Mouse (Mus musculus): ENCODE data around the gene Pfn1. TPM values are rescaled to one million over a fixed set of nuclear protein-coding genes. Genes with fewer than 3 reads are reported as not detected.

Gene Pfn1
- polyA plus RNA-seq, 1 experiment from 2014 or later: 1,970 TPM

DNA sequence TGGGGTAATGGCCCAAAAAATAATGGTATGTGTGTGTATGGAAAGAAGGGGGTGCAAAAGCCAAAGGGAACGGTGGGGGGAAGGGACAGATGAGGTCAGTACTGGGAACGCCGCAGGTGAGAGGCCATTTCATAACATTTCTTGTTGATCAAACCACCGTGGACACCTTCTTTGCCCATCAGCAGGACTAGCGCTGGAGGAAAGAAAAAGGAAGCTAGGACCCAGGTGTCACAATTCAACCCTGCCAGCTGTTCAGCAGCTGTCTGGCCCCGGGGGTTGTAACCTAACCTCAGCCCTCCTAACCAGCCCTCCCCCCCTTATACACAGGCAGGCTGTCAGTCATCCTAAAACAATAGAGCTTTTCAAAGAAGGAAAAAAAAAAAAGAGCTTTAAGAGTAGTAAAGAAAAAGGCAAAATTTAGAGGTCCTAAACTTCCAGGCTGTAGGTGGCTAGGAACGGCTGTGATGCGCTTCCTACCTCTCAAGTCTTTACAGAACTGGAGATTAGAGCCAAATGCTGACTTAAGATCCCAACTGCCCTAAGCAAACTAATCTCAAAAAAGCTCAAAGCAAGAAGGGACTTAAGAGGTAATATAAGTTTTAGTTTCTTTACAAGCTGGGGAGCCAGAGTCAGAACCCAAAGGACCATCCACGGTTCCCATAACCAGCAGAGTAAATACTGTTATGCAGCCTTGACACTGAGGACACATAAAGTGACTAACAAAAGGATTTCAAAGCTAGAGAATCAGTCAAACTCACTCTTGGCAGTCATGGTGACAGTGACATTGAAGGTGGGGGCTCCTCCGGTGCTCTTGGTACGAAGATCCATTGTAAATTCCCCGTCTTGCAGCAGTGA is 2.2 kb downstream of the Pfn1 start:
- Histone ChIP-seq H3K4me2 (peak overlapping the region; percentile 95), H3K9me3 (no peaks in the 10 kb centered on the region), H3K36me3 (peaks cover 45% of the 10 kb centered on the region), H3K4me1 (peaks cover 69% of the 10 kb centered on the region), H3K9ac (peak overlapping the region; percentile 100), H3K27ac (0 out of 2 replicates have a peak overlapping the region, but pooled peaks have one; percentile 99), H3K4me3 (peak overlapping the region; percentile 100), H3K27me3 (no peaks in the 10 kb centered on the region)
- ATAC-seq (ENCODE audit: borderline replicate concordance, extremely low read depth, low FRiP score, low TSS enrichment): no peak
- 45% methylated on average over 12 of the region's 12 CpGs for WGBS

GRCm38 (mm10) chr11:70651391-70651790 is 3.1 kb downstream of the Pfn1 start:
- 55% methylated on average over 2 of the region's 2 CpGs for WGBS
- peaks cover 60% of the 10 kb centered on the region for H3K4me1 ChIP-seq
- ATAC-seq (ENCODE audit: borderline replicate concordance, extremely low read depth, low FRiP score, low TSS enrichment): no peak
- H3K36me3 ChIP-seq: peaks cover 45% of the 10 kb centered on the region
- no peaks in the 10 kb centered on the region for H3K9me3 ChIP-seq
- no peaks in the 10 kb centered on the region for H3K27me3 ChIP-seq
- 0 out of 2 replicates have a peak overlapping the region, but pooled peaks have one; percentile 100 for H3K4me3 ChIP-seq
- peak overlapping the region; percentile 95 for H3K4me2 ChIP-seq
- H3K9ac ChIP-seq: no peak overlapping the region; the same call in 1 of the 2 replicates
- H3K27ac ChIP-seq: no peak overlapping the region

GRCm38 (mm10) chr11:70650322-70651175 is 3.9 kb downstream of the Pfn1 start:
- Histone ChIP-seq H3K27me3 (no peaks in the 10 kb centered on the region), H3K4me2 (peak overlapping the region; percentile 95; the same call in 1 of the 2 replicates), H3K9me3 (no peaks in the 10 kb centered on the region), H3K4me1 (peaks cover 58% of the 10 kb centered on the region), H3K4me3 (no peak overlapping the region), H3K9ac (no peak overlapping the region; the same call in 1 of the 2 replicates), H3K36me3 (peaks cover 45% of the 10 kb centered on the region), H3K27ac (peak overlapping the region; percentile 45; the same call in 1 of the 2 replicates)
- no peak for ATAC-seq (ENCODE audit: borderline replicate concordance, extremely low read depth, low FRiP score, low TSS enrichment)
- WGBS: 66% methylated on average over 12 of the region's 12 CpGs

DNA sequence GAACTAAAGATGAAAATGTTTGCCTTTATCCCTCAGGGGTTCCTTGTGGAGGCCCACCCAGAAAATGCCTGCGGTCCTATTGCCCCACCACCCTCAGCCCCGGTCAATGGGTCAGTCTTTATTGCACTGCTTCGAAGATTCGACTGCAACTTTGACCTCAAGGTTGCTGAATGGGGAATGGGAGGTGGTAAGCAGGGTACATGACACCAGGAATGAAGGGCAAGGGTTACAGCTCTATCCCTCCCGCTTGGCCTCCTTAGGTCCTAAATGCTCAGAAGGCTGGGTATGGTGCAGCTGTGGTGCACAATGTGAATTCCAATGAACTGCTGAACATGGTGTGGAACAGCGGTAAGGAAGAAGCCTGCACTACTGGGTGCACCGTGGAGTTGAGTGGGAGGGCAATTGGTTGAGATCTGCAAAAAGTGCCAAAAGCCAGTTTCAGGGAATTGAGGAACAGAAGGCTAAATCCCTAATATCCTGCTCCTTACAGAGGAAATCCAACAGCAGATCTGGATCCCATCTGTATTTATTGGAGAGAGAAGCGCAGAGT is 5.2 kb downstream of the Pfn1 start:
- Histone ChIP-seq H3K4me3 (peak overlapping the region; percentile 66; the same call in 1 of the 2 replicates), H3K27me3 (no peaks in the 10 kb centered on the region), H3K4me2 (peak overlapping the region; percentile 87), H3K4me1 (peaks cover 65% of the 10 kb centered on the region), H3K9me3 (no peaks in the 10 kb centered on the region), H3K9ac (peak overlapping the region; percentile 6; the same call in 1 of the 2 replicates), H3K36me3 (peaks cover 54% of the 10 kb centered on the region), H3K27ac (no peak overlapping the region)
- WGBS: 75% methylated on average over 8 of the region's 8 CpGs
- no peak for ATAC-seq (ENCODE audit: borderline replicate concordance, extremely low read depth, low FRiP score, low TSS enrichment)

DNA sequence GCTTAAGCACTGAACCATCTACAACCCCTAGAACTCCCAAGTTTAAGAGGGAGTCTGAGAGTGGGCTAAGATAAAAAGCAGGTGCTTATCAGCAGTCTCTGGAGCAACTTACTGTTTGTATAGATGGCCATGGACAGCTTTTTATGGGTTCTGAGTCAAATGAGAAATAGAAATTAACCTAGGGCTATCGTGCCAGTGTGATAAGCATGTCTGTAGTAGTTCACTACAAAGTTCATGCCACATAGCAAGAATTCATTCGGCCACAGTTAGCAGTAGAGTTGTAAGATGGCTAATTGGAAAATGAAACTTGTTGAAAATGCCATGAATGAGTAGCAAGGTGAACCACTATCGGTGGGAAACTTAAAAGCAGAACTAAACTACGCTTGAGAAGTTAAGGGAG is 5.9 kb downstream of the Pfn1 start:
- no peak for ATAC-seq (ENCODE audit: borderline replicate concordance, extremely low read depth, low FRiP score, low TSS enrichment)
- Histone ChIP-seq H3K9ac (peak overlapping the region; percentile 77), H3K36me3 (peaks cover 61% of the 10 kb centered on the region), H3K4me2 (peak overlapping the region; percentile 87), H3K27me3 (no peaks in the 10 kb centered on the region), H3K4me1 (peaks cover 65% of the 10 kb centered on the region), H3K9me3 (no peaks in the 10 kb centered on the region), H3K4me3 (peak overlapping the region; percentile 66), H3K27ac (peak overlapping the region; percentile 98)
- 73% methylated on average over 4 of the region's 4 CpGs for WGBS

GRCm38 (mm10) chr11:70647716-70648420 is 6.6 kb downstream of the Pfn1 start:
- Histone ChIP-seq H3K36me3 (peaks cover 59% of the 10 kb centered on the region), H3K4me2 (peak overlapping the region; percentile 87), H3K9ac (peak overlapping the region; percentile 77), H3K9me3 (no peaks in the 10 kb centered on the region), H3K4me1 (peaks cover 62% of the 10 kb centered on the region), H3K4me3 (peak overlapping the region; percentile 66), H3K27ac (peak overlapping the region; percentile 98), H3K27me3 (no peaks in the 10 kb centered on the region)
- 1% methylated on average over 28 of the region's 28 CpGs for WGBS
- ATAC-seq (ENCODE audit: borderline replicate concordance, extremely low read depth, low FRiP score, low TSS enrichment): peak; percentile 28; the same call in 1 of the 2 replicates

- H3K9me3 ChIP-seq: no peaks in the 10 kb centered on the region
- peak within 1 kb of the TSS; percentile 87 for H3K9ac ChIP-seq
- H3K4me1 ChIP-seq: peaks cover 53% of the 10 kb centered on the region
- under 1% methylated on average over 63 of the region's 63 CpGs for WGBS
- peak; percentile 89 for ATAC-seq (ENCODE audit: borderline replicate concordance, extremely low read depth, low FRiP score, low TSS enrichment)
- peak within 1 kb of the TSS; percentile 66 for H3K4me3 ChIP-seq
- peak within 1 kb of the TSS; percentile 98 for H3K27ac ChIP-seq
- H3K27me3 ChIP-seq: no peaks in the 10 kb centered on the region
- H3K36me3 ChIP-seq: peaks cover 50% of the 10 kb centered on the region
- H3K4me2 ChIP-seq: peak within 1 kb of the TSS; percentile 88
Measured at GRCm38 (mm10) chr11:70646691-70647650, 7.5 kb downstream of the Pfn1 start, which contains the start of the genes Rnf167 and Slc25a11. Gene Rnf167 (plus strand): TSS chr11:70647235. Gene Slc25a11 (minus strand): TSS chr11:70647479.

DNA sequence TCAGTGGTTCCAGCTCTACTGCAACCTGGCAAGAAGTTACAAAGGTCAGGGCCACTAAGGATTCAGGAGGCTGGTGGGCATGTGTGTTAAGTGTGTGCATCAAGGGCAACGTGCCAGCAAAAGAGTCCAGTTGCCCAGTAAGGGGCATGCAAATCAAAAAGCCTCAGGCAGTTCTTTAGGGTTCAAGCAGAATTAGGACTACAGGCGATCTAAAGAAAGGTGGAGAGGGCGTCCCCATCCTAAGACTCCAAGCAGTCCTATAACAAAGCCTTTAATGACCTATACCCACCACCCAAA is 8.2 kb downstream of the Pfn1 start:
- ATAC-seq (ENCODE audit: borderline replicate concordance, extremely low read depth, low FRiP score, low TSS enrichment): no peak
- Histone ChIP-seq H3K9ac (peak overlapping the region; percentile 87), H3K4me2 (peak overlapping the region; percentile 88), H3K9me3 (no peaks in the 10 kb centered on the region), H3K27me3 (no peaks in the 10 kb centered on the region), H3K4me3 (peak overlapping the region; percentile 66), H3K27ac (peak overlapping the region; percentile 91), H3K36me3 (peaks cover 43% of the 10 kb centered on the region), H3K4me1 (peaks cover 46% of the 10 kb centered on the region)
- WGBS: 16% methylated on average over 3 of the region's 3 CpGs

DNA sequence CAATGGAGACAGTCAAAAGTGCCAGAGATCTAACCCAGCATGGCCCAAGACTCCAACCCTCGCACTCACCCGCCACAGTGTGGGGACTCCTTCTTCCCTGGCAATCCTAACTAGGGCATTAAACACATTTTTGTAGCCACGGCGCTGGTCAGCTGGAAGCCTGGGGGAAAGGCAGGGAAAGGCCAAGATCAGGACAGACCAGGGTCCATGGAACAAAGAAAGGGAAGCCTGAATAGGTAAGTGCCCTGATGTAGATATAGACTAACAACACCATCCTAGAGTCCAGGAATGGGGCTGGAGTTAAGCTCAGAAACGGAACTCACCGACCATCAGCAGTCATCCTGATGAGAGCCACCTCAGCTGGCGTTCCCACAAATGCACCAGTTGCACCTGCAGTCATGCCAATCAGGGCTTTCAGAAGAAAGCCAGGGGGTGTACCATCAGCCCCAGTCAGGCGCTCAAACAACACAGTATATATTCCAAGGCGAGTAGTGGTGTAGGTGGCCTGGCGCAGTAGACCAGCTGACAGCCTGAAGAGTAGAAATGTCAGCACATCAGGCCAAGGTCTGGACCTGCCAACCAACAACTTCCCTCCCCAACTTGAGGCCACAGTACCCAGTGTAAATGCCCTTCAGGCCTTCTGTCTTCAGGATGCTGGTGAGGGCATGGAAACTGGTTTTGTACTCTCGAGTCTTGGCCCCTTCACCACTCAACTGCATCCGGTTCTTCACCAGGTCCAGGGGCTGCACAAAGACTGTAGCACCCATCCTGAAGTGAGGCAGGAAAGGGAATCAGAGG is 8.8 kb downstream of the Pfn1 start:
- Histone ChIP-seq H3K9me3 (no peaks in the 10 kb centered on the region), H3K27me3 (no peaks in the 10 kb centered on the region), H3K4me2 (peak overlapping the region; percentile 88), H3K4me1 (peaks cover 40% of the 10 kb centered on the region), H3K4me3 (peak overlapping the region; percentile 66), H3K36me3 (peaks cover 37% of the 10 kb centered on the region), H3K27ac (peak overlapping the region; percentile 91), H3K9ac (peak overlapping the region; percentile 87)
- WGBS: 83% methylated on average over 12 of the region's 12 CpGs
- no peak for ATAC-seq (ENCODE audit: borderline replicate concordance, extremely low read depth, low FRiP score, low TSS enrichment)
